Mouse (Mus musculus) small intestine, adult 2 months (tissue): ENCODE results near the gene Prx.

Experiments
- CTCF ChIP-seq: fragments of 200-500 bp; IDR thresholded peaks from 2 replicates; pipeline ENCODE4 v1.5.1; 2012; ENCODE audit warnings: low read depth, mild to moderate bottlenecking, control low read depth, inconsistent platforms, low read length, moderate library complexity, mixed read lengths; ENCODE audit not compliant: insufficient replicate concordance, insufficient read length; ENCODE audit errors: extremely low read depth
- POLR2A ChIP-seq: fragments of 200-500 bp; IDR thresholded peaks from 2 replicates; pipeline ENCODE4 v1.6.1; 2012; ENCODE audit warnings: low read depth, mild to moderate bottlenecking, control low read depth, inconsistent platforms, low read length, moderate library complexity

DNA sequence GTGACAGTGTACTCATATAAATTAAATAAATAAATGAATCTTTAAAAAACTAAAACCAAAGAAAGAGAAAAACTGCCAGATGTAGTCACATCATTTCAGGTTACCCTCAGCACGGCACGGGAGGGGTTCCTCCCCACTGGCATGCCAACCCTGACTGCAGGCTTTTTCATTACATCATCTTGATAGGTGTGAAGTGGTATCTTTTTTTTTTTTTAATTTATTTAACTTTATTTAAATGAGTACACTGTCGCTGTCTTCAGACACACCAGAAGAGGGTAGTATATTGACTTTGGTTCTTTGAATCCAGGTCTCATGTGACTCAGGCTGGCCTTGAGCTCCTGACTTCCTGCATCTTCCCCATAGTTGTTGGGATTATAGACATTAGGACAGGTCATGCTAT is 43.9 kb upstream of the Prx start:
- TF ChIP-seq POLR2A (no peak), CTCF (no peak)
